Mouse (Mus musculus) embryo, embryonic 10.5 days (tissue): Measurements from ENCODE around the gene Zfp385a.
A peak's percentile ranks its signal among the peaks of the same experiment; 100 is the strongest.

ENCODE experiments used
- DNase-seq: peaks from one replicate; pipeline ENCODE4 v3.0.0-alpha.2; 2015; ENCODE audit warnings: low spot score

The Zfp385a gene

GRCm38 (mm10) chr15:103336996-103337667 is 2.8 kb downstream of the Zfp385a start:
- DNase-seq, result peak; percentile 12

- peak; percentile 11 for DNase-seq
Observed at GRCm38 (mm10) chr15:103335488-103336235, 4.2 kb downstream of the Zfp385a start.

- no peak for DNase-seq
Observed at GRCm38 (mm10) chr15:103335040-103335439, 4.9 kb downstream of the Zfp385a start.

GRCm38 (mm10) chr15:103334194-103334593 is 5.7 kb downstream of the Zfp385a start:
- peak; percentile 79 for DNase-seq

- no peak for DNase-seq
Observed at GRCm38 (mm10) chr15:103333738-103334137, 6.2 kb downstream of the Zfp385a start.

- no peak for DNase-seq
Observed at GRCm38 (mm10) chr15:103333081-103333615, 6.7 kb downstream of the Zfp385a start.

GRCm38 (mm10) chr15:103323455-103324247 is 16.2 kb downstream of the Zfp385a start:
- peak; percentile 94 for DNase-seq

GRCm38 (mm10) chr15:103323070-103323454 is 16.8 kb downstream of the Zfp385a start:
- DNase-seq, result no peak

GRCm38 (mm10) chr15:103322396-103322795 is 17.5 kb downstream of the Zfp385a start:
- DNase-seq, result no peak

- DNase-seq, result peak; percentile 60
Observed at GRCm38 (mm10) chr15:103321076-103321475, 18.8 kb downstream of the Zfp385a start.

- DNase-seq, result no peak
Observed at GRCm38 (mm10) chr15:103318201-103318816, 21.6 kb downstream of the Zfp385a start.

- no peak for DNase-seq
Observed at GRCm38 (mm10) chr15:103317731-103318130, 22.2 kb downstream of the Zfp385a start.

- DNase-seq, result no peak
Observed at GRCm38 (mm10) chr15:103317120-103317519, 22.8 kb downstream of the Zfp385a start.

- DNase-seq, result no peak
Observed at GRCm38 (mm10) chr15:103315979-103316776, 23.7 kb downstream of the Zfp385a start.

- peak; percentile 86 for DNase-seq
Observed at GRCm38 (mm10) chr15:103315011-103315502, 24.8 kb downstream of the Zfp385a start.

- no peak for DNase-seq
Observed at GRCm38 (mm10) chr15:103314181-103314580, 25.7 kb downstream of the Zfp385a start.

- DNase-seq, result peak; percentile 94
Observed at GRCm38 (mm10) chr15:103313495-103314095, 26.3 kb downstream of the Zfp385a start.

GRCm38 (mm10) chr15:103310365-103310910 is 29.5 kb downstream of the Zfp385a start, which contains the start of gene Gpr84:
Gpr84 (minus strand) TSS chr15:103310612.
- no peak for DNase-seq

- DNase-seq, result no peak
Observed at GRCm38 (mm10) chr15:103308876-103309580, 30.9 kb downstream of the Zfp385a start.
